Mouse (Mus musculus): ENCODE measurements around the gene Kcnmb3. TPM values are rescaled to one million over a fixed set of nuclear protein-coding genes. Genes with fewer than 3 reads are reported as not detected.

The Kcnmb3 gene
- polyA plus RNA-seq (2012; ENCODE audit: low replicate concordance), result 0.17 TPM in 1 of 2 replicates, not detected in the other

DNA sequence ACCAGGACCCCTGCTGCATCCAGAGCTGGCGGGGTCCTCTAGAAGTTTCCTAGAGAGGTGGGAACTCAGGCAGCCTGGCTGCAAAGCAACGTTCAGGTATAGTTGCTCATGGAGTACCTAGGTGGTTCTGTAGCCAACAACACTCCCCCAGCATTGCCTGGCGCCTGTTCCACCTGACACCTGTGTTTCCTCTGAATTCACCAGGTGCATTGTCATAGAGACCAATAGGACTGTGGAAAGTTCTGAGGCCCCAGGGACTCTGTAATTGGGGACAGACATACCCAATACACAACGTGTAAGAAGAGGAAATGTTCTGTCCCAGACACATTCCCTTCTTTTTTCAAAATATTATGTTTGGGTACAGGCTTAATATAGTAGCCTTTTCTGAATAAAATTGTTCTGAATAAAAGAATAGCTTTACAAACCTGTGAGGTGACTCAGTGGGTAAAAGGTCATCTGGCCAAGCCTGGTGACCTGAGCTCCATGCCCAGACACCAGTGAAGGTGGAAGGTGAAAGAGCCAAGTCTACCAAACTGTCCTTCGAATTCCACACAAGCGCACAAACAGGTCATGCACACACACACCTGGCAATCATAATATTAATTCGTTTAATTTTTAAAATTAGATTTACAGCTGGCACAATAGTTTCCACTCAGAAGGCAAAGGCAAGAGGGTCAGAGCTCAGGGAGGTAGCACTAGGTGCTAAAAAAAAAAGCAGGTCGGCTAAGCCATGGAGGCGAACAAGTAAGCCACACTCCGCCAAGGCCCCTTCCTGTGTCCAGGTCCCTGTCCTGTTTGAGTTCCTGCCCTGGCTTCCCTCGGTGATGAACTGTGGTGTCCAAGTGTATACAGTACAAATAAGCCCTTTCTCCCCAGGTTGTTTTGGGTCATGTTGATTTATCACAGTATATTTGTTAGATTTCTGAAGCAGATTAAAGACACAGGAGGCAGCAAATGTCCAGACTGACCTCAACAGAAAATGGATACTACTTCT, at the start of gene Kcnmb3:
Gene Kcnmb3, minus strand, starts transcription at position 135 of the 994 bp plus-strand sequence.

GRCm38 (mm10) chr3:32529303-32529898, 37.4 kb upstream of the Kcnmb3 start, which contains the start of gene Mfn1:
Gene Mfn1 (plus strand): TSS chr3:32529465.

GRCm38 (mm10) chr3:32509496-32510374, 17.7 kb upstream of the Kcnmb3 start, which contains the start of gene Zfp639:
Gene Zfp639 (plus strand): TSS chr3:32510259.

Other genes starting within 250 kb of the Kcnmb3 start
- gene Zmat3, start 126.2 kb downstream of the Kcnmb3 start, polyA plus RNA-seq (2012; ENCODE audit: low replicate concordance), result 4.4 and 5.3 TPM in 2 replicates
- 0.28 and 1.5 TPM in 2 replicates for gene Pik3ca, start 94.6 kb downstream of the Kcnmb3 start, polyA plus RNA-seq (2012; ENCODE audit: low replicate concordance)
- gene Zfp639, start 18.0 kb upstream of the Kcnmb3 start, polyA plus RNA-seq (2012; ENCODE audit: low replicate concordance), result 5.4 and 7.2 TPM in 2 replicates
- 6.5 and 7.6 TPM in 2 replicates for gene Mfn1, start 37.2 kb upstream of the Kcnmb3 start, polyA plus RNA-seq (2012; ENCODE audit: low replicate concordance)
- gene Gnb4, start 124.4 kb upstream of the Kcnmb3 start, polyA plus RNA-seq (2012; ENCODE audit: low replicate concordance), result 2.1 and 3.6 TPM in 2 replicates
- 7.0 and 17.2 TPM in 2 replicates for gene Actl6a, start 214.1 kb upstream of the Kcnmb3 start, polyA plus RNA-seq (2012; ENCODE audit: low replicate concordance)
- gene Ndufb5, start 244.8 kb upstream of the Kcnmb3 start, polyA plus RNA-seq (2012; ENCODE audit: low replicate concordance), result 3.0 and 52.8 TPM in 2 replicates
- 0.32 and 0.61 TPM in 2 replicates for gene Mrpl47, start 245.4 kb upstream of the Kcnmb3 start, polyA plus RNA-seq (2012; ENCODE audit: low replicate concordance)

Data from leukemia stem cell, adult 10-12 weeks (primary cell).